Mouse (Mus musculus): ENCODE results near the gene Tmem206. TPM values are rescaled to one million over a fixed set of nuclear protein-coding genes. Genes with fewer than 3 reads are reported as not detected.

Gene Tmem206
- total RNA-seq, 2 experiments from 2014 or later: 22.9 to 34.4 TPM

DNA sequence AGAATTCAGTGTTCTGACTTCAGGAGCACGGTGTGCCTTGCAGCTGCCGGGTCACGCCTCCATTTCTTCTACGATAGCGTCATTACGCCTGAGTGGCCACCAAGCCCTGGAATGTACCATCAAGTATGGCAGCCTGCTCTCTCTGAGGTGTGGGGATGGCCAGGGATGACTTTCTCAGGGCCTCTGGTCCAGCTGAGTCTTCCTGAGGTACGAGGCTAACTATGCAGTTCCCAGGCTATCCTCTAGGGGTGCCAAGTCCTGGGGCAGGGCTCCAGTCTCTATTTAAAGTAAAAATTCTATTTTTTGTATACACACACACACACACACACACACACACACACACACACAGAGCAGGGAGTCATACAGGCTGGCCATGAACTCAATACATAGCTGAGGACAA, 20.1 kb upstream of the Tmem206 start:
- peak; percentile 69 for ATAC-seq (replicated peaks; ENCODE audit: low FRiP score, poor library complexity, severe bottlenecking)

GRCm38 (mm10) chr1:191306316-191306715, 19.4 kb upstream of the Tmem206 start:
- ATAC-seq (replicated peaks; ENCODE audit: low FRiP score, poor library complexity, severe bottlenecking): no peak

DNA sequence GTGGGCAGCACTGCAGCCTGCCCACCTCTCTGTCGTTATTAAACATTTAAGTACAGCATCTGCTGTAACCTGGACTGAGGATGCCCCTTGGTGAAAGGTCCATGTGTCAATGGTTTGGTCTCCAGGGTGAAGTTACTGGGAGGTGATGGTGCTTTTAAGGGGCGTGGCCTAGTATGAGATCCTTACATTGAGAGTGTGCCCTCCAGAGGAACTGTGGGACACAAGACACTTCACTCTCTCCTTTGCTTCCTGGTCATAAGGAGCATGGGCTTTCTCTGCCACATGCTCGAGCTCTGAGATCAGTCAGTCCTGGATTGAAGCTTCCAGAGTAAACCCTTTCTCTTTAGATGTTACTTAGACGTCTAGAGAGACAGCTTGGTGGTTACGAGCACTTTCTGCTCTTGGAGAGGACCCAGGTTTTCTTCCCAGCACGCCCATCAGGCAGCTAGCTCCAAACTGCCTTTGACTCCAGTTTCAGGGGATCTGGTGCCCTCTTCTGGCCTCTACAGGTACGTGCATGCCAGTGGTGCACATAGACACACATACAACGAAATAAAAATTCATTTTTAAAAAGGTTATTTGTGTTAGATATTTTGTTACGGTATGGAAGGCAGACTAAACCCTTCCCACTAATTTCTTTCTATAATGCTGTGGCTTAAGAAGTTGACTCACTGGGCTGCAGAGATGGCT, 17.8 kb upstream of the Tmem206 start:
- no peak for ATAC-seq (replicated peaks; ENCODE audit: low FRiP score, poor library complexity, severe bottlenecking)

GRCm38 (mm10) chr1:191311296-191311898, 14.3 kb upstream of the Tmem206 start:
- no peak for ATAC-seq (replicated peaks; ENCODE audit: low FRiP score, poor library complexity, severe bottlenecking)

DNA sequence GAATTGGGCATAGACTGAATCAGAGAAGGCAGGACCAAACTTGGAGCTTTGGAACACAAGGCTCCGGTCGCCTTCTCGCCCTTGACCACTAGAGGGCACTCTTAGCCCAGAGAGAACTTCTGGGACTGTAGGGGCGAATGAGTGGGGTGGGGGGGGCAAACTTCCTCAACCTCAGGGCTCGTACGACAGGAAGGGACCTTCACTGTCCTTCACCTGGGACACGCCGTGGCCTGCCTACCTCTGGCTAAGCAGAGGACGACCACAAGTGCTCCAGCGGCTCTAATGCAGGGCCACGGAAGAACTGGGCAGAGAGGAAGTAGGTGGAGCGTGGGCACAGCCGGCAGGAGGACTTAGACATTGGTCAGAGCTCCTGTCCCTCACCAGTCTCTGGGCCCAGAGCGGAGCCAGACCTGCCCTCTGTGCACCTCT, 13.2 kb upstream of the Tmem206 start:
- peak; percentile 93 for ATAC-seq (replicated peaks; ENCODE audit: low FRiP score, poor library complexity, severe bottlenecking)

DNA sequence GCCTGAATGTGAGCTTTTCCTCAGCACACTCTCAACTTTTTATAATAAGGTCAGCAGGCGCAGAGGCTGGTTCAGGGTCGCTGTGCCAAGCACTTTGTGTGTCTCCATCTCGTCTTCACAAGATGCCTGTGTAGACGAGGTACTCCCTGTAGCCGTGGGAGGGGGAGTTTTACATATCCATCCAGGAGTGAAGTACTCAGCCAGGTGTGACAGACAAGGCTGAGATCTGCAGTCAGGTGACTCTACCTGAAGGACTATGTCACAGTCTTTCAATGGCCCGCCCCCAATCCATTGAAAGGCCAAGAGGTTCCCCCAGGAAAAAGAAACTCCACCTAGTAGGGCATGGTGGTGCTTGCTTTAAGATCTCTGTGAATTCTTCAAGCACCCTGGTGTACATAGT, 12.6 kb upstream of the Tmem206 start:
- no peak for ATAC-seq (replicated peaks; ENCODE audit: low FRiP score, poor library complexity, severe bottlenecking)

GRCm38 (mm10) chr1:191313926-191314325, 11.8 kb upstream of the Tmem206 start:
- ATAC-seq (replicated peaks; ENCODE audit: low FRiP score, poor library complexity, severe bottlenecking): no peak

GRCm38 (mm10) chr1:191316818-191317217, 8.9 kb upstream of the Tmem206 start:
- no peak for ATAC-seq (replicated peaks; ENCODE audit: low FRiP score, poor library complexity, severe bottlenecking)

DNA sequence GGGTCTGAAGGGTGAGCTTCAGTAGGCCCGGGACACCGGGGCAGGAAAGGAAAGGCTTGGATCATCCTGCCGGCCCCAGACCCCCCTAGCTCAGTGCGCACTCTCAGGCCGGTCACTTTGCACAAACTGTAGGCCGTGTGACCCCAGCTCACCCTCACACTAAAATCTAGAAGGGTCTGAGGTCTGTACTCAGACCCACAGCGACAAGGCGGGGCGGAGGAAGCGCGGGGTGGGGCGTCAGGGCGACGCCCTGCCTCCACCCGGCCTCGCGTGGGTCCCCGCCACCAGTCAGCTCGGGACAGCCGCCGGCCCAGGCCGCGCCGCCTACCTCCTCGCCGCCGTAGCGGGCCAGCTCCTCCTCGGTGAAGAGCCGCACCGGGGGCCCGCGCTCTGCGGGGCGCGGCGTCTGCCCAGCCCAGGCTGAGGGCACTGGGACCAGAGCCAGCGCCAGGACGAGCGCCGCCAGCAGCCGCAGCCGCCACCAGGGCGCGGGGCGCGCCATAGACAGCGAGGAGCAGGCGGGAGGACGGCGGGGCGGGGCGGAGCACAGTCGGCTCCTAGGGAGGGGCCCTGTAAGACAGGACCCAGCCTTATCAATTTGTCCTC, 8.0 kb upstream of the Tmem206 start, which contains the start of gene Nenf:
Nenf (minus strand) TSS at position 604 of the 606 bp plus-strand sequence.
- peak; percentile 92 for ATAC-seq (replicated peaks; ENCODE audit: low FRiP score, poor library complexity, severe bottlenecking)

- no peak for ATAC-seq (replicated peaks; ENCODE audit: low FRiP score, poor library complexity, severe bottlenecking)
These were observed 7.0 kb upstream of the Tmem206 start for GRCm38 (mm10) chr1:191318686-191319085.

DNA sequence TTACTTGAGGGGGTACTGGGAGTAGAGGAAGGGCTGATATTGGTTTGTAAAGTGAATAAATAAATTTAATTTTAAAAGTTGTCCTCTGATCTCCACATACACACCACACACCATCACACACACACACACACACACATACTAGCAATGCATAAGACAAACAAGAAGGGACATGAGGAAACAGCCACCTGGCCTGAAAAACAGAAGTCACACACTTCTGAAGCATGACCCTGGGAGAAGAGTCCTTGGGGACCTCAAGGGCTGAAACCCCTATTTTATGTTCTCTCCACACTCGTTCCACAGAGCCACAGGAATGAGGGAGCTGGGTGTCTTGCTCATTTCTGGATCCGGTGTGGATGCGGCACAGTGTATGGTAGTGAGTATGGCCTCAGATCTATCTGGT, 2.3 kb upstream of the Tmem206 start:
- no peak for ATAC-seq (replicated peaks; ENCODE audit: low FRiP score, poor library complexity, severe bottlenecking)

DNA sequence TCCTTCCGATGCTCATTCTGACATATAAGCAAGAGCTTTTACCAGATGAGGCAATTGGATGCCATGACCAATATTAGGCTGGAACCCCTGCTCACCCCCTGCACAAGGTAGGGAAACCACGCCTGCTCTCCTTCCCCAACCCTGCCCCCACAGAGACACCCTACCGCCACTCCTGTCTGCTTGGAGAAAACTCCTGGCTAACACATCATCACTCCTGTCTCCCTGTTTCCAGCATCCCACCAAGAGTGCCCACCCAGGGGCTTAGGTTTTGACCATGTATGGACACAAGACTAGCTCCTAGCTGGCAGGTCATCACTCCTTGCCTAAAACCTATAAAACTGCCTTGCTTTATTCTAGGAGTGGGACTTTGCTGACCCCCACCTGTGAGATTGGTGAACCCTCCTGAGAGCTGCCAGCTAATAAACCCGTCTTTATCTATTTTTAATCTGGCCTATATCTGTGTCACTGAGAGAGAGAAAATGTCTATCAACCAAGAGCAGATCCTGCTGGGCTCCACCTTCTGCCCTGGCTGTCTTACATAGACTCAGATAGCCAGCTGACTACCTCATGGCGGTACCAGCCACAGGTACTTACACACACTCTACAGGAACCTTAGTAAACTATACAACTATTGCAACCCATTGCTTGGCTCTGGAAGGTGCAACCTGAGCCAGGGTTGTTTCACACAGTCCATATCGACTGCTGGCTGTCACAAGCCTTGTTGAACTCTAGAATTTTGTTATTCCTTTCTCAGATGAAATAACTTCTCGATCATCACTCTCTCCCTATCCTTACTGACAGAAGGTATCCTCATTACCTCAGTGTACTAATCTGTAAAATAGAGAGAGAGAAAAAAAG, 750 bp upstream of the Tmem206 start:
- peak; percentile 71 for ATAC-seq (replicated peaks; ENCODE audit: low FRiP score, poor library complexity, severe bottlenecking)

DNA sequence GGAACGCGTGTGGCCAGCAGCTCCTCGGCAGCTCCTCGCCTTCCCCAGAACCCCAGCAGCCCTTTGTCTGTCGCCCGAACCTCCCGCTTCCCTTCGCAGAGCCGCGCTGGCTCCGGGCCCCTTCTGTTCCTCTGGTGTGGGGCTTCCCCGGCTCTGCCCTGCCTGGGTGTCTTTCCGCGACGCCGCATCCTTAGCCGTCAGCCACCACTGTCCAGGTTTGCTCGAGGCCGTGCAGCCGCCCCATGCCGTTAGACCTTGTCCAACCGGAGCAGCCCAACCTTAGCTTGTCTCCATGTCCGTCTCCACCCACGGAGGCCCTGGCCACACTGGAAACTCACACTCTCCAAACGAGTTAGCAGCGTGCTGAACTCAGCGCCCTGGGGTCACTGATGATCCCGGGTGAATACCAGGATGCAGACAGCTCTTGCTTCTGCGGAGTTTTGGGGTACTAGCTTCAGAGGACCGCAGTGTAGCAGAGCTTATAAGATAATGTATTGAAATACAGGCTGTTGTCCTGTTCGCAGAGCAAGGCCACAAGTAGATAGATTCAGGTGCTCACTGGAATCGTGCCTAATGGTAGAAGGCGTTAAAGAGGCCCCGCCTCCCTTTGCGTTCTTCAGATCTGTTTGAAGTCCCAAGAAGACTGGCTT, 646 bp downstream of the Tmem206 start:
- peak; percentile 65 for ATAC-seq (replicated peaks; ENCODE audit: low FRiP score, poor library complexity, severe bottlenecking)

DNA sequence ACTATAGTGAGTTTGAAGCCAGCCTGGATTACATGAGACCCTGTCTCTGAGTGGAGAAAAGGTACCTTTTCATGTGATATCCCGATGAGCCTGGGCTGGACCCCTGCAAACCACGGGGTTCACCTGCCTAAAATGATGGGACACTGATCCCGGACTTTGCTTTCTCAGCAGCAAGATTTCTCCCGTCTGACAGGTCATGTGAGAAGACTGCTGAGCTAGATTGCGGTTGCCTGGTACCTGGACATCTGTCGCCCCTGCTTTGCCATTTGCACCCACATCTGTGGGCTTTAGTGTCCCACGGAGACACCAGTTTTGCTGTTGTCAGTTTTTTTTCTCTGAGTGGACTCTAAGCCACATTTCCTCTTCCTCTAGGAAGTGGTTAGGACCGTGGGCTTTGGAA, 1.5 kb downstream of the Tmem206 start:
- ATAC-seq (replicated peaks; ENCODE audit: low FRiP score, poor library complexity, severe bottlenecking): no peak

GRCm38 (mm10) chr1:191328019-191328441, 2.3 kb downstream of the Tmem206 start:
- no peak for ATAC-seq (replicated peaks; ENCODE audit: low FRiP score, poor library complexity, severe bottlenecking)

GRCm38 (mm10) chr1:191330356-191330755, 4.6 kb downstream of the Tmem206 start:
- ATAC-seq (replicated peaks; ENCODE audit: low FRiP score, poor library complexity, severe bottlenecking): no peak

DNA sequence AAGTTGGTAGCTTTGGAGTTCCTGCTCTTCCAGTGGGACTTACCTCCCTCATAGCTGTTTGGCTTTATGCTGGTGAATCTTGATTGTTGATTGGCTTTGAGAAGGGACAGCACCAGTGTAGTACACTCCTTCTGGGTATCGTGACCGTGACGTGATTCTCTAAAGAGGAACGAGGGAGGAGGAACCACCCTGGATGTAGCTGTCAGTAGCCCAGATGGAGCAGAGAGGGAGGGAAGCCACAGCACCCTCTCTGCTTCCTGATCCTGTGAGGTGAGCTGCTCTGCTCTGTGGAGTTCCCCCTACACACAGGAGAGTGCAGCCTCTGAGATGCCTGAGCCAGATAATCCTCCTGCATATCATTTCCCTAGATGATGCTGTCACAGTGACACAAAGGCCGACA, 8.8 kb downstream of the Tmem206 start:
- ATAC-seq (replicated peaks; ENCODE audit: low FRiP score, poor library complexity, severe bottlenecking): no peak

DNA sequence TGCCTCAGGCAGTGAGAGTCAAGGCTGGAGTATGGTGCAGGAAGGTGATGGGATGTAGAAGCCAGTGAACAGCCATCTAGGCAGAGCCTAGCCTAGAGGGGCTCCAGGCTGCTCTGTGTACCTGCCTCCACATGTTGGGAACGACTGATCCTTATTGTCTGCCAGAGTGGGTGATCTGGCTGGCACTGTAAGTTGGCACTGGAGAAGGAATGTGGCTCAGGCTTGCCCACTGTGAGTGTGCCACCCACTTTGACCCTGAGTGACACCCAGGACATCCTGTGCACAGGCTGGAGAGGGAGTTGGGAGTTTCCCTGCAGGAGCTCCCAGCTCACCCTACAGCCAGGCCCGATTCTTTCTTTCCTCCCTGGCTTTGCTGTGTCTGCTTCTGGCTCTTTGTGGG, 14.2 kb downstream of the Tmem206 start:
- ATAC-seq (replicated peaks; ENCODE audit: low FRiP score, poor library complexity, severe bottlenecking): no peak

DNA sequence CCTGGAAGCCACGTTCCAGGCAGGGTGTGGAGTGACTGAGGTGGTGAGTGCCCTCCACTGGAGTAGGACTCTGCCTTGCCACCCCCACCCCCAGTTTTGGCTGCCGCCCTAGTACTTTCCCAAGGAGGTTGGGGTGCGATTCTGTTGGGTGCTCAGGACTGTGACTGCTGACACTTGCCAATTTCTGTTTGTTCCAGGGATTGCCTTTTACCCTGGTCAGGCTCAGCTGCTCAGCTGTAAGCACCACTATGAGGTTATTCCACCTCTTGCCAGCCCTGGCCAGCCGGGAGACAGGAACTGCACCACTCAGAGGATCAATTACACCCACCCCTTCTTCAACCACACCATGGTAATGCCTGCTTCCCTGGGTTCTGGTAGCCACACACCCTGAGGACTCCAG, 14.8 kb downstream of the Tmem206 start:
- ATAC-seq (replicated peaks; ENCODE audit: low FRiP score, poor library complexity, severe bottlenecking): no peak

GRCm38 (mm10) chr1:191347602-191348001, 21.9 kb downstream of the Tmem206 start:
- no peak for ATAC-seq (replicated peaks; ENCODE audit: low FRiP score, poor library complexity, severe bottlenecking)

All from erythroid progenitor cell, adult 5-6 weeks (primary cell).